Mouse (Mus musculus) limb, embryonic 14.5 days (tissue): ENCODE data around the gene Grk4. TPM values are rescaled to one million over a fixed set of nuclear protein-coding genes. Genes with fewer than 3 reads are reported as not detected.
A peak's percentile ranks its signal among the peaks of the same experiment; 100 is the strongest.

Experiments used
- ATAC-seq: fragments of 200-750 bp; cut with Nextera tagmentation; 2 replicates; pipeline ENCODE4 v1.8.0; 2017; ENCODE audit warnings: low read depth, moderate number of reproducible peaks, moderate TSS enrichment; ENCODE audit not compliant: low FRiP score
- DNase-seq: peaks from one replicate; pipeline ENCODE4 v3.0.0-alpha.2; 2015; ENCODE audit warnings: low spot score
- H3K27ac ChIP-seq: fragments of 300-500 bp; sonication (generic); replicated peaks from 2 replicates; pipeline ENCODE4 v1.5.1; 2014; ENCODE audit warnings: low read depth, mild to moderate bottlenecking, low read length, moderate library complexity, mixed read lengths
- H3K27me3 ChIP-seq: fragments of 300-500 bp; sonication (generic); 2 replicates; pipeline ENCODE4 v1.6.1; 2014; ENCODE audit warnings: low read length, mixed read lengths; ENCODE audit not compliant: control insufficient read depth, insufficient read depth
- H3K36me3 ChIP-seq: fragments of 300-500 bp; sonication (generic); 2 replicates; pipeline ENCODE4 v1.6.1; 2014; ENCODE audit warnings: mild to moderate bottlenecking, low read length, moderate library complexity, mixed read lengths; ENCODE audit not compliant: control insufficient read depth, insufficient read depth
- H3K4me1 ChIP-seq: fragments of 300-500 bp; sonication (generic); 2 replicates; pipeline ENCODE4 v1.6.1; 2014; ENCODE audit warnings: antibody characterized with exemption, low read length, mixed read lengths; ENCODE audit not compliant: control insufficient read depth, insufficient read depth
- H3K4me2 ChIP-seq: fragments of 300-500 bp; sonication (generic); replicated peaks from 2 replicates; pipeline ENCODE4 v1.6.1; 2014; ENCODE audit warnings: low read depth, mild to moderate bottlenecking, low read length, moderate library complexity; ENCODE audit not compliant: severe bottlenecking
- H3K4me3 ChIP-seq: fragments of 300-500 bp; sonication (generic); replicated peaks from 2 replicates; pipeline ENCODE4 v1.5.1; 2014; ENCODE audit warnings: low read length
- H3K9ac ChIP-seq: fragments of 300-500 bp; sonication (generic); 2 replicates; pipeline ENCODE4 v1.6.1; 2014; ENCODE audit warnings: mild to moderate bottlenecking, low read depth, low read length, moderate library complexity; ENCODE audit not compliant: severe bottlenecking
- H3K9me3 ChIP-seq: fragments of 300-500 bp; sonication (generic); 2 replicates; pipeline ENCODE4 v1.6.1; 2016; ENCODE audit warnings: low read length; ENCODE audit not compliant: control insufficient read depth
- POLR2A ChIP-seq: fragments of 200-500 bp; IDR thresholded peaks from 2 replicates; pipeline ENCODE4 v1.8.0; 2012; ENCODE audit warnings: inconsistent platforms, mild to moderate bottlenecking, moderate library complexity, borderline replicate concordance; ENCODE audit not compliant: insufficient read depth, insufficient read length; ENCODE audit errors: extremely low read depth
- WGBS: fragments of 180-500 bp; shearing (Covaris S2); extraction: QIAGEN DNeasy Blood & Tissue Kit; methylation state at CpG from one replicate; pipeline ENCODE4 v1.1.7; 2014; 5-methylcytosine and 5-hydroxymethylcytosine counted together
- polyA plus RNA-seq, 2 experiments: library from polyadenylated mRNA; depleted of rRNA in 1 of 2; stranded (reverse) in 1 of 2; unstranded in 1 of 2; fragments of >200 nt; fragmentation: Nextera tagmentation in 1 of 2; extraction: Ambion mirVana in 1 of 2; gene quantifications; 2 replicates each; pipeline versions ENCODE4 v1.2.1 to v1.2.3; 2012 to 2014

Grk4 gene
- polyA plus RNA-seq, 2 experiments: 4.4 to 5.0 TPM

DNA sequence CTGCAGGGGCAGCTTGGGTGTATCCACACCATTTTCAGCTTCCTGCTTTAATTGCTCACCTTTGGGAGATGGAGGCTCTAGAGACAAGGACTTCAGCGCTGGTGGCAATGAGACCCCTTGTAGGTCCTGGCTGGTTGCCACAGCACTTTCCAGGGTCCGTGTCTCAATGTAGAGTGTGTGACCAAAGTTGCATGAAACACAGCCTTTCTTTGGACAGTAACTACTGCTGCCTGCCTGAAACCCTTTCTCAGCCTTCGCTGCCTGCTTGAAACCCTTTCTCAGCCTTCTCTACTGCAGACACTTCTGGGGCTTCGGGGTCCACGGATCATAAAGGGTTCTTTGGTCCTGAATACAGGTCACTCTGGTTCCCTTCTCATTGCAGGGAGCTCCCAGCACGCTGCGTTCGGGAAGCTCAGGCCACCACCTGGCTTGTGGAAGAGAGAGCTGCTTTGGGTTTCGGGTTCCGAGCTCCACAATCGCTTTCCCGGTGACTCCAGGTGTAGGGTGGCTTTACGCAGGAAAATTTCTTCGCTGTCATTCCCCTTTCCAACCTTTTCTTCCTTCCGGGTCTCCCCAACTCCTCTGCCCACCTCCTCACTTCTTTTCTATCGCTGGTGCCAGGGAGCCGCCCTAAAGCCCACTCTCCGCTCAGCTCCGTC is 100.8 kb downstream of the Grk4 start:
- DNase-seq (no peak), ATAC-seq (peak; percentile 32)
- no peak for TF ChIP-seq POLR2A
- H3K9ac ChIP-seq: peak overlapping the region; percentile 93
- no peaks in the 10 kb centered on the region for H3K27me3 ChIP-seq
- no peaks in the 10 kb centered on the region for H3K9me3 ChIP-seq
- peaks cover 8% of the 10 kb centered on the region for H3K4me1 ChIP-seq
- H3K27ac ChIP-seq: peak overlapping the region; percentile 59
- peak overlapping the region; percentile 60 for H3K4me2 ChIP-seq
- WGBS: 1% methylated on average over 19 of the region's 19 CpGs
- H3K36me3 ChIP-seq: no peaks in the 10 kb centered on the region
- peak overlapping the region; percentile 96 for H3K4me3 ChIP-seq

- H3K4me1 ChIP-seq: peaks cover 8% of the 10 kb centered on the region
- peak within 1 kb of the TSS; percentile 96 for H3K4me3 ChIP-seq
- ATAC-seq: peak; percentile 98
- H3K9ac ChIP-seq: peak within 1 kb of the TSS; percentile 93
- peak; percentile 78; the same call in 1 of the 2 replicates for TF ChIP-seq POLR2A
- H3K9me3 ChIP-seq: no peaks in the 10 kb centered on the region
- H3K4me2 ChIP-seq: peak within 1 kb of the TSS; percentile 60
- DNase-seq: peak; percentile 96
- no peaks in the 10 kb centered on the region for H3K36me3 ChIP-seq
- no peaks in the 10 kb centered on the region for H3K27me3 ChIP-seq
- under 1% methylated on average over 35 of the region's 35 CpGs for WGBS
- H3K27ac ChIP-seq: peak within 1 kb of the TSS; percentile 90
These were observed 101.3 kb downstream of the Grk4 start, which contains the start of gene Htt for GRCm38 (mm10) chr5:34761509-34761908. Htt (plus strand) TSS chr5:34761740.

- no peak for TF ChIP-seq POLR2A
- 2% methylated on average over 27 of the region's 54 CpGs for WGBS
- peak overlapping the region; percentile 90 for H3K27ac ChIP-seq
- H3K4me3 ChIP-seq: peak overlapping the region; percentile 96
- peak overlapping the region; percentile 93 for H3K9ac ChIP-seq
- H3K9me3 ChIP-seq: no peaks in the 10 kb centered on the region
- no peaks in the 10 kb centered on the region for H3K36me3 ChIP-seq
- H3K4me2 ChIP-seq: peak overlapping the region; percentile 60
- DNase-seq (peak; percentile 18), ATAC-seq (peak; percentile 27)
- no peaks in the 10 kb centered on the region for H3K27me3 ChIP-seq
- H3K4me1 ChIP-seq: peaks cover 8% of the 10 kb centered on the region
These were observed 101.9 kb downstream of the Grk4 start for GRCm38 (mm10) chr5:34761934-34762611.

GRCm38 (mm10) chr5:34771818-34772217 is 111.6 kb downstream of the Grk4 start:
- Histone ChIP-seq H3K9ac (no peak overlapping the region), H3K4me1 (no peaks in the 10 kb centered on the region), H3K9me3 (no peaks in the 10 kb centered on the region), H3K4me2 (no peak overlapping the region), H3K4me3 (no peak overlapping the region), H3K27ac (no peak overlapping the region), H3K36me3 (no peaks in the 10 kb centered on the region), H3K27me3 (no peaks in the 10 kb centered on the region)
- no peak for TF ChIP-seq POLR2A
- ATAC-seq (no peak), DNase-seq (no peak)
- WGBS: 85% methylated on average over 3 of the region's 3 CpGs

DNA sequence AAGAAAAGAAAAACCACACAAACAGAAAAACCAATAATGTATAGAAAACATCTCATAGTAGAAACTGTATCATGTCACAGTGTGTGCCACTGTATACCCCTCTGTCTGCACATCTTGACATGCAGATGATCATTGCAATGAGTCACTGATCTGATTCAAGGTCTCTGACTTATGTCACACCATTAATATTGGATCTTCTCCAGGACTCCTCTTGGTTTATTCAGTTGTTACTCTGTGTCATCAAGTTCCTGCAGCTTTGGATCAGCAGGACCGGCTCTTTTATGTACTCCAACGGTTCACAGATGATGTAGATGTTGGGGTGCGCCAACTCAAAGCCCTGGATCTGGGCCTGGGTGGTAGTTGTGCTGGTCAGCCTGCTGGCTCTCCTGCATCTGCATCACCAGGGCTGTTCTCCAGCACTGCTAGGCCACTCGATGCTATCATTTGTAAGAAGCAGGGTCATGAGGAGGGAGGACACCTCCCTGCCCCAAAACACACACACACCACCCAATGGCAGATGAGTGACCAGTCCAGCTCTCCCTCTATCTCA is 112.6 kb downstream of the Grk4 start:
- Histone ChIP-seq H3K9ac (no peak overlapping the region), H3K9me3 (no peaks in the 10 kb centered on the region), H3K27ac (no peak overlapping the region), H3K36me3 (no peaks in the 10 kb centered on the region), H3K4me3 (no peak overlapping the region), H3K4me1 (no peaks in the 10 kb centered on the region), H3K4me2 (no peak overlapping the region), H3K27me3 (no peaks in the 10 kb centered on the region)
- 95% methylated on average over 4 of the region's 4 CpGs for WGBS
- no peak for ATAC-seq
- no peak for TF ChIP-seq POLR2A
- no peak for DNase-seq
